Mouse (Mus musculus) midbrain, embryonic 13.5 days (tissue): ENCODE results near the gene Kif5a. TPM values are rescaled to one million over a fixed set of nuclear protein-coding genes. Genes with fewer than 3 reads are reported as not detected.
A peak's percentile ranks its signal among the peaks of the same experiment; 100 is the strongest.
"Not testable (repeated sequence)": the region's sequence is repeated elsewhere in the genome, so short reads cannot be mapped to it uniquely, and the experiment has no call there.

Source experiments
- ATAC-seq: fragments of 200-750 bp; cut with Nextera tagmentation; 2 replicates; pipeline ENCODE4 v1.8.0; 2017; ENCODE audit warnings: mild to moderate bottlenecking, moderate TSS enrichment, moderate library complexity
- H3K27ac ChIP-seq: fragments of 300-500 bp; sonication (generic); 2 replicates; pipeline ENCODE4 v1.5.1; 2015; ENCODE audit warnings: inconsistent platforms, mild to moderate bottlenecking, moderate library complexity
- H3K27me3 ChIP-seq: fragments of 300-500 bp; sonication (generic); 2 replicates; pipeline ENCODE4 v1.6.1; 2015; ENCODE audit warnings: mild to moderate bottlenecking, inconsistent platforms
- H3K36me3 ChIP-seq: fragments of 300-500 bp; sonication (generic); 2 replicates; pipeline ENCODE4 v1.6.1; 2015; ENCODE audit warnings: mild to moderate bottlenecking, inconsistent platforms
- H3K4me1 ChIP-seq: fragments of 300-500 bp; sonication (generic); replicated peaks from 2 replicates; pipeline ENCODE4 v1.6.1; 2015; ENCODE audit warnings: inconsistent platforms
- H3K4me2 ChIP-seq: fragments of 300-500 bp; sonication (generic); replicated peaks from 2 replicates; pipeline ENCODE4 v1.6.1; 2015; ENCODE audit warnings: moderate library complexity, mild to moderate bottlenecking, inconsistent platforms
- H3K4me3 ChIP-seq: fragments of 300-500 bp; sonication (generic); replicated peaks from 2 replicates; pipeline ENCODE4 v1.5.1; 2015; ENCODE audit warnings: mild to moderate bottlenecking, inconsistent platforms
- H3K9ac ChIP-seq: fragments of 300-500 bp; sonication (generic); replicated peaks from 2 replicates; pipeline ENCODE4 v1.6.1; 2015; ENCODE audit warnings: mild to moderate bottlenecking, inconsistent platforms
- H3K9me3 ChIP-seq: fragments of 300-500 bp; sonication (generic); 2 replicates; pipeline ENCODE4 v1.6.1; 2016; ENCODE audit warnings: mild to moderate bottlenecking, inconsistent platforms
- WGBS: fragments of 180-500 bp; shearing (Covaris S2); methylation state at CpG from one replicate; pipeline ENCODE4 v1.1.7; 2015; 5-methylcytosine and 5-hydroxymethylcytosine counted together
- polyA plus RNA-seq: library from polyadenylated mRNA; unstranded; fragments of >200 nt; fragmentation: Nextera tagmentation; extraction: Ambion mirVana; gene quantifications from 2 replicates; pipeline ENCODE4 v1.2.1, GENCODE M21; 2015

Gene Kif5a
- polyA plus RNA-seq, 1 experiment from 2014 or later = 73.0 TPM

GRCm38 (mm10) chr10:127192057-127192328, 71.2 kb downstream of the Kif5a start:
- peaks cover 26% of the 10 kb centered on the region for H3K36me3 ChIP-seq
- WGBS = 93% methylated on average over 1 of the region's 1 CpGs
- H3K4me1 ChIP-seq = peaks cover 63% of the 10 kb centered on the region

GRCm38 (mm10) chr10:127191191-127192056, 71.7 kb downstream of the Kif5a start:
- WGBS = 78% methylated on average over 19 of the region's 19 CpGs
- no peak overlapping the region for H3K9ac ChIP-seq
- peaks cover 32% of the 10 kb centered on the region for H3K36me3 ChIP-seq
- ATAC-seq = no peak
- H3K4me2 ChIP-seq = no peak overlapping the region
- no peaks in the 10 kb centered on the region for H3K27me3 ChIP-seq
- no peak overlapping the region for H3K27ac ChIP-seq
- peaks cover 59% of the 10 kb centered on the region for H3K4me1 ChIP-seq
- H3K9me3 ChIP-seq = no peaks in the 10 kb centered on the region
- H3K4me3 ChIP-seq = no peak overlapping the region

More at GRCm38 (mm10) chr10:127192057-127192328, 71.2 kb downstream of the Kif5a start:
- not testable (repeated sequence) for H3K9ac ChIP-seq, H3K27me3 ChIP-seq, H3K4me3 ChIP-seq, H3K4me2 ChIP-seq, H3K9me3 ChIP-seq, ATAC-seq, H3K27ac ChIP-seq

DNA sequence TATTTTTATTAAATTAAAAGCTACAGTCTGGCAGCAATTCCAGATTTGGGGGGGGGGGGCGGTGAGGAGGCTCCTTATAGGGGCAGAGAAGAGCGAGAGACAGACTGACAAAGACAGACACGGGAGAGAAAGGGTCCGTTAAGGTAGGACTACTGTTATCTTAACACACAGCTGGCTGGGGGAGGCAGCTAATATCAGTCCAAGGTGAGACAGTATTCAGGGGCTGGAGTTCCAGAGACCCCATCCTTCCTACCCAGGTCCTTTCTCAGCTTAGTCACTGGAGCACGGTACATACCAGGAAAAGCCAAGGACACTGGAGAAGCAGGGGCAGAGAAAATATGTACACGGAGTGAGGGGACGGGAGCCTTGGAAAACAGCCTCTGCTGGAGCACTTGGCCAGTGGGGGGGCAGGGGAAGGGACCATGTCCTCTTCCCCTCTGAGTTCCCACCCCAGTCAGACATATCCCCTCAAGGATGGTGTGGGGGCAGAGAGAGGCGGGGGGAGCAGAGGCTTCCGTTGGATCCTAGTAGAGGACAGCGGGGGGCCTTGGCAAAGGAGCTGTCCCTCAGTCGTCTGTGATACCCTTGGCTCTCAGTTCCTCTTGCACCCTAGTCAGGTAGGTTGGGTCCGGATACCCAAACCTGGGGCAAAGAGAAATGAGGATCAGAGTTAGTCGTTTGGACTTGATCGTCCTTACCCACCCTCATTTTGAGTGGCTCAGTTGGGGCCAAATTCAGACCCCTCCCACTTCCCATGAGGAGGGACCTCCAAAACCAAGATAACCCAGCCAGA, 72.6 kb downstream of the Kif5a start:
- ATAC-seq = no peak
- Histone ChIP-seq H3K9me3 (no peaks in the 10 kb centered on the region), H3K27ac (no peak overlapping the region), H3K9ac (no peak overlapping the region), H3K4me2 (peak overlapping the region; percentile 99), H3K4me3 (no peak overlapping the region), H3K36me3 (peaks cover 32% of the 10 kb centered on the region), H3K4me1 (peaks cover 52% of the 10 kb centered on the region), H3K27me3 (no peaks in the 10 kb centered on the region)
- 29% methylated on average over 14 of the region's 14 CpGs for WGBS

- WGBS = under 1% methylated on average over 35 of the region's 35 CpGs
- 0 out of 2 replicates have a peak, but pooled peaks have one; percentile 8 for ATAC-seq
- Histone ChIP-seq H3K9me3 (no peaks in the 10 kb centered on the region), H3K9ac (peak within 1 kb of the TSS; percentile 85), H3K36me3 (peaks cover 32% of the 10 kb centered on the region), H3K4me2 (peak within 1 kb of the TSS; percentile 99), H3K27ac (peak within 1 kb of the TSS; percentile 81; the same call in 1 of the 2 replicates), H3K27me3 (no peaks in the 10 kb centered on the region), H3K4me1 (peaks cover 51% of the 10 kb centered on the region), H3K4me3 (peak within 1 kb of the TSS; percentile 68)
Observed at GRCm38 (mm10) chr10:127189651-127190381, 73.3 kb downstream of the Kif5a start, which contains the start of gene Arhgef25. TSS of gene Arhgef25 (minus strand) at chr10:127190083.

DNA sequence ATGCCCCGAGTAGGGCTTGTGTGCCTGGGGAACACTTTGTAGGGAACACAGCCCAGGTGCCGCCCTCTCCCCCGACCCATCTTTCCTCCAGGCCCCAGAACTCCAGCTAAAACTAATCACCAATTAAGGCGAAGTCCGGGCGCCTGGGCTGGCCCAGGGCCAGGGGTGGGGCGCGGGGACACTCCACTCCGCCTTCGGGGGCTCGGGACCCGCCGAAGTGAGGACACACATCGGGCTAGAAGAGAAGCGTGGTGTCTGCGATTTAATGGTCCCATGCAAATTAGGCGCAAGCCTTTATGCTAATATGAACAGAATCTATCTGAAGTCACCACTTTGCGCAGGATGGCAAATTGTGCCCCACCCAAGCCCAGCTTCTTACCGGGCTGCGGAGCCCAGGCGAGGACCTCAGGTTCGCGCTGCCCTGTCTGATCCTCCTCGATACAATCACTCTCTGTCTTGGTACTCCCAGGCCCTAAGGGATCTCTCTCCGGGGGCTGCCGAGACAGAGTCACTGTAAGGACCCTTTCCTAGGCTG, 74.0 kb downstream of the Kif5a start:
- WGBS = 2% methylated on average over 26 of the region's 26 CpGs
- peaks cover 51% of the 10 kb centered on the region for H3K4me1 ChIP-seq
- H3K27me3 ChIP-seq = no peaks in the 10 kb centered on the region
- peak overlapping the region; percentile 81; the same call in 1 of the 2 replicates for H3K27ac ChIP-seq
- peaks cover 32% of the 10 kb centered on the region for H3K36me3 ChIP-seq
- H3K9me3 ChIP-seq = no peaks in the 10 kb centered on the region
- peak overlapping the region; percentile 99 for H3K4me2 ChIP-seq
- H3K9ac ChIP-seq = peak overlapping the region; percentile 85
- ATAC-seq = peak; percentile 10; the same call in 1 of the 2 replicates
- H3K4me3 ChIP-seq = peak overlapping the region; percentile 68

DNA sequence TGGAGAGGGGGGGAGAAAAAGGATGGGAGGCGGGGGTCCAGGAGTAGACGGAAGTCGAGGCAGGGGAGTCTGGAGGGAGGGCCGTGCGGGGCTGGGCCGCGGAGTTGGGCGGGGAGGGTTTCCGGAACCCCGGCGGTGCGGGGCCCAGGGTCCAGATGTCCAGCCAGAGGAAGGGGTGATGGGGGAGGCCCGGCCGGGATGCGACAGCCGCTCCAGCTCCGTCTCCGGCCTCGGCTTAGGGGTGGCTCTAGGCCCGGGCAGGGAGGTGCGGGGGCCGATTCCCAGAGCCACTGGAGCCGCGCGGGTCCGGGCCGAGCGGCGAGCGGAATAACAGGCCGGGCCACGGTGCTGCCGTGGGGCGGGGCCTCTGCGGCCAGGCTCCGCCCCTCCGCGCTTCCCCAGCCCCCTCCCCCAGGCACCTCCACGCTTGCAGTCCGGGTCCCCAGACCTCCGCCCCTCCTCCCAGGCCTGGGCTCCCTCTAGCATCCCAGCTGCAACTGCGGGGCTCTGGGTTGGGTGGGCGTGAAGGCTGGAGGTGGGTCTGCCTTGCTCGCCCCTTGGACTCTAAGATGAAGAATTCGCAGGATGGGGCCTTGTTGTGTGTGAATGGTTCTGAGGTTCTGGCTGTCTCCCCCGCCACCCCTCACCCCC, 74.6 kb downstream of the Kif5a start:
- H3K9ac ChIP-seq = peak overlapping the region; percentile 85
- ATAC-seq = peak; percentile 88
- peaks cover 32% of the 10 kb centered on the region for H3K36me3 ChIP-seq
- no peaks in the 10 kb centered on the region for H3K9me3 ChIP-seq
- peak overlapping the region; percentile 81 for H3K27ac ChIP-seq
- WGBS = under 1% methylated on average over 46 of the region's 46 CpGs
- peaks cover 55% of the 10 kb centered on the region for H3K4me1 ChIP-seq
- H3K4me2 ChIP-seq = peak overlapping the region; percentile 99
- H3K4me3 ChIP-seq = peak overlapping the region; percentile 68
- H3K27me3 ChIP-seq = no peaks in the 10 kb centered on the region

GRCm38 (mm10) chr10:127188079-127188453, 75.1 kb downstream of the Kif5a start:
- ATAC-seq = no peak
- Histone ChIP-seq H3K9ac (peak overlapping the region; percentile 85), H3K4me3 (peak overlapping the region; percentile 68), H3K9me3 (no peaks in the 10 kb centered on the region), H3K4me1 (peaks cover 53% of the 10 kb centered on the region), H3K36me3 (peaks cover 30% of the 10 kb centered on the region), H3K27me3 (0 out of 2 replicates have a peak, but pooled peaks cover 4% of the 10 kb centered on the region), H3K27ac (peak overlapping the region; percentile 81), H3K4me2 (peak overlapping the region; percentile 99)
- WGBS = 4% methylated on average over 20 of the region's 21 CpGs

GRCm38 (mm10) chr10:127187371-127188078, 75.6 kb downstream of the Kif5a start:
- Histone ChIP-seq H3K4me2 (peak overlapping the region; percentile 99), H3K27ac (peak overlapping the region; percentile 81), H3K36me3 (peaks cover 25% of the 10 kb centered on the region), H3K4me1 (peaks cover 50% of the 10 kb centered on the region), H3K27me3 (0 out of 2 replicates have a peak, but pooled peaks cover 4% of the 10 kb centered on the region), H3K4me3 (peak overlapping the region; percentile 68), H3K9me3 (no peaks in the 10 kb centered on the region), H3K9ac (peak overlapping the region; percentile 85)
- WGBS = 37% methylated on average over 10 of the region's 10 CpGs
- ATAC-seq = no peak

DNA sequence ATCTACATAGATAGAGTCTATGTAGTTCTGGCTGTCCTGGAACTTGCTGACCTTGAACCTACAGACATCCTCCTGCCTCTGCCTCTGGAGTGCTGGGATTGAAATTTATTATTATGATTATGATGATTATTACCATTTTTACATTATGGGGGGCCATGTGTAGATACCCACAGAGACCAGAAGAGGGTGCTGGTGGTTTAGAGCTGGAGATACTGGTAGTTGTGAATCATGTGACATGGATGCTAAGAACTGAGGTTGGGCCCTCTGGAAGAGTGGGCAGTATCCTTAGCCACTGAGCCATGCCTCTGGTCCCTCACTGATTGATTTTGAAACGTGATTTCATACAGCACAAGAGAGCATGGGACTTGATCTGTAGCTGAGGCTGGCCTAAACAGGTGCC, 76.7 kb downstream of the Kif5a start:
- H3K36me3 ChIP-seq = peaks cover 17% of the 10 kb centered on the region
- no peak for ATAC-seq
- H3K4me2 ChIP-seq = no peak overlapping the region
- peaks cover 9% of the 10 kb centered on the region for H3K27me3 ChIP-seq
- 89% methylated on average over 1 of the region's 1 CpGs for WGBS
- no peak overlapping the region for H3K4me3 ChIP-seq
- peaks cover 50% of the 10 kb centered on the region for H3K4me1 ChIP-seq
- H3K27ac ChIP-seq = no peak overlapping the region
- H3K9me3 ChIP-seq = no peaks in the 10 kb centered on the region
- no peak overlapping the region for H3K9ac ChIP-seq

- ATAC-seq = no peak
- no peak overlapping the region for H3K9ac ChIP-seq
- WGBS = 83% methylated on average over 15 of the region's 15 CpGs
- H3K27me3 ChIP-seq = peaks cover 19% of the 10 kb centered on the region
- no peak overlapping the region for H3K27ac ChIP-seq
- peaks cover 49% of the 10 kb centered on the region for H3K4me1 ChIP-seq
- H3K9me3 ChIP-seq = no peaks in the 10 kb centered on the region
- peaks cover 8% of the 10 kb centered on the region; the same call in 1 of the 2 replicates for H3K36me3 ChIP-seq
- no peak overlapping the region for H3K4me3 ChIP-seq
- H3K4me2 ChIP-seq = no peak overlapping the region
Observed at GRCm38 (mm10) chr10:127185506-127185905, 77.6 kb downstream of the Kif5a start.
